Mouse (Mus musculus) cerebellum, adult 8-10 months (tissue): Measurements from ENCODE around the gene Gucy2c.

Experiments
- DNase-seq: peaks from one replicate; pipeline ENCODE4 v3.0.0; 2022

The Gucy2c gene

GRCm38 (mm10) chr6:136660831-136661705 is 120.5 kb downstream of the Gucy2c start:
- no peak for DNase-seq

- no peak for DNase-seq
Observed at GRCm38 (mm10) chr6:136659226-136659625, 122.3 kb downstream of the Gucy2c start.

GRCm38 (mm10) chr6:136658303-136658702 is 123.3 kb downstream of the Gucy2c start:
- no peak for DNase-seq

- DNase-seq: no peak
Observed at GRCm38 (mm10) chr6:136655786-136656185, 125.8 kb downstream of the Gucy2c start.

GRCm38 (mm10) chr6:136654470-136654869 is 127.1 kb downstream of the Gucy2c start:
- DNase-seq: no peak

- DNase-seq: no peak
Observed at GRCm38 (mm10) chr6:136653331-136653730, 128.2 kb downstream of the Gucy2c start.

- no peak for DNase-seq
Observed at GRCm38 (mm10) chr6:136650664-136651063, 130.9 kb downstream of the Gucy2c start.

- no peak for DNase-seq
Observed at GRCm38 (mm10) chr6:136647455-136647861, 134.1 kb downstream of the Gucy2c start.
